Mouse (Mus musculus): ENCODE results near the gene Hyal3. TPM values are rescaled to one million over a fixed set of nuclear protein-coding genes. Genes with fewer than 3 reads are reported as not detected.

The Hyal3 gene
- total RNA-seq, 2 experiments from 2014 or later = 0.41 to 0.79 TPM

DNA sequence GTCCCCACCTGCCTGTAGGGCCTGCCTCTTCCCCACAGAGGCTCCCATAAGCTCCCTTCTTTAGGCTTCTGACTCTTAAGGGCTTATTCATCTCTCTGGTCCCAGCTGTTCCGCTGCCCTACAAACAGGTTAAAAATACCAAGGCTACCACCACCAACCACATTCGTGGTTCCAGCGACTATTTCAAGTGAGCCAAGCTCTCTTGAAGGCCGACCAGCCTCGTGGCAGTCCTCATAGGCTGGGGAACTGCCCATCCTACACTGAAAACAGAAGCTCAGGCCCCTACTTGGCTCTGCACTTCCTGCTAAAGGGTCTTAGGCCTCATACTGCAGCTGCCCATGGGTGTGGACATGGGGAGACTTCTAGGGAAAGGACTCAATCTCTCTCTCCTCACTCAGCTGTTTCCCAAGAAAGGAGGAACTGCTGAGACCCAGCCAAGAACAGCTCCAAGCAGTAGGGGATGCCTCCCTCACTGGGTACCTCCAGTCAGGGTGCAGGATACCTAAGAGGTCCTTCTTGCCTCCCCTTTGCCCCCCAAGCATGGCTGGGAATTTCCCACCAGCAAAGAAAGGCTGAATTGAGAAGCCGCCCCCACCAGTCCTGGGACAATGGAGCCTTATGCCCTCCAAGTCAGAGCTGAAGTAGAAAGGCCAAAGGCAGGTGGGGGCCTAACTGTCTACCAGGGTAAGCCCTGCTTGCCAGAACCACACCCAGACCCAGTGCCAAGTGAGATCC lies 31.0 kb downstream of the Hyal3 start:
- intact Hi-C loops (cut with DNase I) = loop anchor here (2.0 kb wide), 1 partner anchor 21 kb away; no protein-coding TSS in a partner anchor
- DNase-seq = peak in 1 of 2 experiments; percentile 62

DNA sequence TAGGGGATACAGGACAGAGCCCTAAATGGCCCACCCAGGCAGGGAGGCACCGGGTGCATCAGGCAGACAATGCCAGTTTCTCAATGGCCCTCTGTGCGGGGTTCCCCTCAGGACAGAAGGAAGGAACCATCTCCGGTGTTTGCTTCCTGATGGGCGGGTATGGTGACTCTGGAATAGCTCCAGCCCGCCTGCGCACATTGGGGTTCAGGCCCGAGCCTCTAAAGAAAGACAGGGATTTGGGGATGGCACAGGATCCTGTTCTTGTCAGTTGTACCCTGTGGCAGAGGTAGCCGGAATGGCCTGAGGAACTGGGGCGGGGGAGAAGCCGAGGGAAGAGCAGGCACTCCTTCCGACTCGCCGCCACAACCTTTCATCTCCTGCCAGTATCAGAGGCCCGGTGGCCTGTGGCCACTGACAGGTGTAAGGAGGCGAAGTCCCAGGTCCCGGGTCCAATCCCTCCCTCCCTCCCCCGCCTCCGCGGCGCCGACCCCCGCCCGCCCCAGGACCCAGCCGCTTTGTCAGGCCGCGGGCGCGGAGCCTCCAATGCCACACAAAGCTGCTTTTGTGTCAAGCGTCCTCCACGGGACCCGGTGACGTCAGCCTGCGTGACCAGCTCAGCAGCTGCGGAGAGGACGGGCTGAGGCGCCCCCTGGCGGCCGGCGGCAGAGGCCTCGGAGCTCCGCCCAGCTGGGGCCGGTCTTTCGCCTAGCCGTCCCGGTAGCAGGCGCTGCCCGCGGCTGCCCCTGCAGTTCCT lies 31.8 kb downstream of the Hyal3 start:
- peak; percentile 99 to 100 for DNase-seq
- intact Hi-C loops (cut with DNase I) = loop anchor here (2.0 kb wide), 1 partner anchor 20 kb away; no protein-coding TSS in a partner anchor

DNA sequence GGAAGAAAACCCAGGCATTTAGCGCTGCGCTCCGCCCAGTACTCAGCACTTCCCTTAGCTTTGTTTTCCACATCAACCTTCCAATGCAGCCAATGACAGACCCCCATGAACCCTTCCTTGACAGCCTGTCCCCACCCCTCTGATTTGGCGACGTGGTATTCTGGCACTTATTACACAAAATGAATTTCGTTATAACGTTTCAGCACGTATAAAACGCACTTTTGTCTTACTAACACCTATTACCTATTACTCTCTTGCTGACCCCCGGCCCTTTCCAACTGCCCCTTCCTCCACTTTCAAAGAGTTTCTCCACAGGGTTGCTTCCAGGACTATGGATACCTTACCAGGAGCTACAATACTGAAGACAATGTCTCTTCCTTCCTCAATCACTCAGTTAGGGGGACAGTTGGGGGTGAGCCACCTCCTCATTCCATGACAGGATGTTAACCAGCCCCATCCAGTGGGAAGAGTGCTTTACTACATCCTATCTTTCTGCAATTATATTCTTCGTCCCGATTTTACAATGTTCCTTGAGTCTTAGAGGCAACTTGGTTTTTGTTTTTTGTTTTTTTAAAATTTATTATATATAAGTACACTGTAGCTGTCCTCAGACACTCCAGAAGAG lies 32.4 kb downstream of the Hyal3 start:
- no peak for DNase-seq
- intact Hi-C loops (cut with DNase I) = loop anchor here (2.0 kb wide), 1 partner anchor 20 kb away; no protein-coding TSS in a partner anchor

DNA sequence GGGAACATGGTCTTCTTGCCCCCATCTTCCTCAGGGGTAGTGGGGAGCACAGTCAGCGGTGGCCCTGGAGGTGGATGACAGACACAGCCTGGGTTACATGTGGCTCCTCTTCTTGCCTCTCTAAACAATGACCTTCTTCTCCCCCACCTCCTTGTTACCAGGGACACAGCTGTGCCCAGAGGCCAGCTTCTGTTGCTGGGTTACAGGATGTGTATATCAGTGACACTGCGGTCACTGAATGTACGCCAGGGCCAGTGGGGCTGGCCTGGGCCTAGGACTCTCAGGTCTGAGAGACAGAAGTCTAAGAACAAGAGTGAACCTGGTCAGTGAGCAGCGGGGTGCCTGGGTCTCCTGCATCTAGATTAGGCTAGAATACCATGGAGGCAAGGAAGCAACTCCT lies 34.4 kb downstream of the Hyal3 start:
- DNase-seq = peak; percentile 52 to 62
- intact Hi-C loops (cut with DNase I) = no loop called here

DNA sequence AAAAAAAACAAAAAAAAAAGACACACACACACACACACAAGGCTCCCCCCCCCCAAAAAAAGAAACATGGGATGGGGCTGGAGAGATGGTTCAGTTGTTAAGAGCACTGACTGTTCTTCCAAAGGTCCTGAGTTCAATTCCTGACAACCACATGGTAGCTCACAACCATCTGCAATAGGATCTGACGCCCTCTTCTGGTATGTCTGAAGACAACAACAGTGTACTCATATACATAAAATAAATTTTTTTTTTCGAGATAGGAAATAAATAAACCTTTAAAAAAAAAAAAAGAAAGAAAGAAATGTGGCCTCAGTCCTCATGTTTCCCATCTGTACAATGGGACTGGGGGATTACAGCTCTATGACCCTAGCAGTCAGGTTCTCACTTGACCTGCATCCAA lies 36.8 kb downstream of the Hyal3 start:
- no peak for DNase-seq
- intact Hi-C loops (cut with DNase I) = no loop called here

DNA sequence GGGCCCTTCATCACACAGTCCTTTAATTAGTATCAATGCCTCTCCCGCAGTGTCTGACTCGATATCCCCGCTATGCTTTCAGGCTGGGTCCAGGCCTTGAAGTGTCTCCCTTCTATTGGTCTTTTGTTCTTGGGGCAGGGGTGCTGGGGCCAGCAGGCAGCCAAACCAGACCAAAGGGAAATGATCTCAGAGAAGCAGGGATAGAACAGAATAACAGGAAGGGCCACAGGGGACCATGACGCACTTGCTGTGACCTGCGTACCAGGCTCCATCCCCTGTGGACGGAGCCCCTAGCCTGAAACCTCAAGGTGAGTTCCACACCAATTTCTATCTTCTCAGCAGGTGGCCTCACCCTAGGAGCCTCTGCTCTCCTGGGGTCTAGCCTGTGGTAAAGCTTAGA lies 37.5 kb downstream of the Hyal3 start:
- no peak for DNase-seq
- intact Hi-C loops (cut with DNase I) = no loop called here

DNA sequence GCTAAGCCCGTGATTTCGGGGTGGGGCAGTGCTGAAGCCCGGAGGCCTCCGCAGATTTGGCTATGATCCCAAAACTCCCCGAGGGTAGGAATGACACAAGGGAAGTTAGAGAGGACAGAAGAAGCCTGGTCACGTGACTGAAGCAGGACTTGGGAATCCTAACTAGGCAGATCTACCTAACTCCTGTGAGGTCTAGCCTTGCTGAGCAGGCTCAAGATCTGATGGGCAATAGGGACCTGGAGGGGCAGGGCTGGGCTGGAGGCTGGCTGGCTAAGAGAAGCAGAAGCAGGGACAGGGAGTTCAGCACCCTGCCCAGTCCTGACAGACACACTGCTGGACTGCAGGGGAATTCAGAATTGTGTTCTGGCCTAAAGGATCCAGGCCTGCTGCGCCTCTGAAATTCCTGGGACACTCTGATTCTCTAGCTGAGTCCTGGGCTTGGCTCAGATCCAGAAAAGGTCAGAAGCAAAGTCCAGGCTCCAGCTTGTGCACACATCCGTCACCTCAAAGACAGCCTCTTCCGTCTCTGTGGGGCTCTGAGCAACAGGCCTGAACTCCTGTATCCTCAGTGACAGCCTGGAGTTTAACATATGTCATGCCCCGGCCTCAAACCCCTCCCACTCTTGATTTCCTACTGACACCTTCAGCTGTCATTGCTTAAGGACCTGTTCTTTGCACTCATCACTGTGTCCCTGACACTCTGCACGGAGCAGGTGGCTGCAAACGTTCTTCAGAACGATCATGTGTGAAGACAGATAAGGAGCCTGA lies 38.3 kb downstream of the Hyal3 start:
- peak; percentile 76 to 79 for DNase-seq

DNA sequence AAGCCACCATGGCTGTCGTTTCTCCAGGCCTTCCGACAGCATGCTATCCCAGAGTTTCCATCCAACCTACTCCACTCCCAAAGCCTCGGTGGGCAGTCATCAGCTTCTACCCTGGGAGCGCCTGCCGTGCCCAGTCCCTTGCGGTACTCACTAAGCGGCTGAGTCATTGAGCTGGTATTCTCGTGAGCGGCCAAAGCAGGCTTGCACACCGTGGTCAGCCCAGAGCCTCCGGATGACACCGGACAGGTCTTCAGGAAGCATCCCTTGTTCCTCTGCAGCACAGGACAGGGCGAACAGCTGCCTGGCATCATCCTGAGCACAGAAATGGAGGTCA lies 38.9 kb downstream of the Hyal3 start:
- intact Hi-C loops (cut with DNase I) = no loop called here
- peak in 1 of 2 experiments; percentile 67 for DNase-seq

More for the DNA sequence above, 38.3 kb downstream of the Hyal3 start:
- intact Hi-C loops (cut with DNase I) = no loop called here

DNA sequence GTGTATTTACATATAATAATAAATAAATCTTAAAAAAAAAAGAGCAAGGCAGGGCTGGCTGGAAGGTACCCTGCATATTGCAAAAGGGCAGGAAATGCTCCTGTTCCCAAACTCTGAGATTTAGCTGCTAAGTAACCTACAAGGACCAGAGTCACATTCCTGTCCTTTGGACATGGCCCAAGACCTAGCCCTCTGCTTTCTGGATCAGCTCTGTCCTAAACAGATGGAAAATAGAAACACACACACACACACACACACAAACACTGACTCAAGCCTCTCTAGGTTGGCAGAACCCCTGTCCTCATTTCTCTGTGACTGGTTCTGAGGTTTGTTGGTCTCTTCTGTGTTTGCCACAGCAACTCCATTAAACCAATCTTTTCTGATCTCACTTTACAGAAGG lies 40.3 kb downstream of the Hyal3 start:
- intact Hi-C loops (cut with DNase I) = no loop called here
- no peak for DNase-seq

DNA sequence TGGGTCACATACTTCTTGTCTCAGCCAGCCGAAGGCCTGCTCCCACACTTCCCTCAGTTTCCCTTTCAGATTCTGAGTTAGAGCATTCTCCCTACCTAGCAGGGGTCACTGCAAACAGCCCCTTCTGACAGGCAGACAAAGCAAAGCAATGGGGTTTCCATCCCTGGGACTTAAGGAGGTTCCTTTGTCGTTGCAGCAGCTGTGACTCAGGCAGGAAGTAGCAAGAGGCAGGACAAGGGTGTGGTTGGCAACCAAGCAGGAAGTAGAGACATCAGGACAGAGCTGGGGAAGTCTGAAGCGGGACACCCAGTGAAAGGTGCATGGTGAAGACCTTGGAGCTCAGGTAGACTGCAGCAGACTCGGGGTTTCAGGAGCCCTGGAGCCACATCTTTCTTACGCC lies 43.9 kb downstream of the Hyal3 start:
- peak; percentile 62 to 64 for DNase-seq
- intact Hi-C loops (cut with DNase I) = no loop called here

DNA sequence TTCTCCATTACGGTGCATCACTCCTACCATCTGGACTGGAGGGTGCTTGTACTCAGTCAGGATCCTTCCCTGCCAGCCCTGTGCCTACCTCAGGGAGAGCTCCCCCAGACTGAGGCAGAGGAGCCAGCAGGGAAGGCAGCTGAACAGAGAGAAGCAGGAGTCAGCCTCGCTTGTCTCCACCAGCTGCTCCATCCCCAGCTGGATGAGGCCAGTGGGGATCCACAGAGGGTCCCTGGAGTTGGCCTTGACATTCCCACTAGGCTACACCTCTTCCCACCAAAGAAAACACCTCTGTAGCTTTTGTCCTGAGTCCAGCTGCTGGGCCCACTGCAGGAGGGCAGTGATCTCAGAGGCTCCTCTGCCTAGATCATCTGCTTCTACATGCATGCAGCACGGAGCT lies 44.3 kb downstream of the Hyal3 start:
- intact Hi-C loops (cut with DNase I) = no loop called here
- DNase-seq = no peak

DNA sequence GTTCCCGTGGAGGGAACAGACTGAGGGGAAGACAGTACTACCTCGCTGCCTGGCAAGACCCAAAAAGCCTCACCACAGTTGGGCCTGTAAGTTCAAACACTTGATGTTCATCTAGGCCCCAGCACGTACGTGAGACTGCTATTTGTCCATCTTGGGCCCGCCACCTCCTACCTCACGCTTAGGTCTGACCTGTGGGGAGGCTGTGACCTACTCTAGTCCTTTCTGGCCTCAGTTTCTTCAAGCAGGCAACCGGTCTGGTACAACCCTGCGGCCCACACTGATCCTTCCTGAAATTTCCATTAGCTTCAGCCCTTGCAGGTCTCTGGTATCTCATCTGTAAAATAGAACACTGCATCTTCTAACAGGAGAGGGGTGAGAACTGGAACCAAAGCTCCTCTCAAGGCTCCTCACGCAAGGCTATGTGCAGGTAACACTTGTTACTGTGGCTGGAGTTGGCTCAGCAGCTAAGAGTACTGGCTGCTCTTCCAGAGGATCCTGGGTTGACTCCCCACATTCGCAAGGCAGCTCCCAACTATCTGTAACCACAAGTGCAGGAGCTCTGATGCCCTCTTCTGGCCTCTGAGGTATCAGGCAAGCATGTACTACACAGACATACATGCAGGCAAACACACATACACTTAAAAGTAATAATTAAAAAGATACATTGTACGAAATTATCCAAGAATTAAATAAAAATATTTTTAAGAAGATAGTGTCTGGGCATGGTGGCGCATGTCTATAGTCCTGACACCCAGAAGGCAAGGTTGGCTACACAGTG lies 44.9 kb downstream of the Hyal3 start:
- intact Hi-C loops (cut with DNase I) = no loop called here
- no peak for DNase-seq

DNA sequence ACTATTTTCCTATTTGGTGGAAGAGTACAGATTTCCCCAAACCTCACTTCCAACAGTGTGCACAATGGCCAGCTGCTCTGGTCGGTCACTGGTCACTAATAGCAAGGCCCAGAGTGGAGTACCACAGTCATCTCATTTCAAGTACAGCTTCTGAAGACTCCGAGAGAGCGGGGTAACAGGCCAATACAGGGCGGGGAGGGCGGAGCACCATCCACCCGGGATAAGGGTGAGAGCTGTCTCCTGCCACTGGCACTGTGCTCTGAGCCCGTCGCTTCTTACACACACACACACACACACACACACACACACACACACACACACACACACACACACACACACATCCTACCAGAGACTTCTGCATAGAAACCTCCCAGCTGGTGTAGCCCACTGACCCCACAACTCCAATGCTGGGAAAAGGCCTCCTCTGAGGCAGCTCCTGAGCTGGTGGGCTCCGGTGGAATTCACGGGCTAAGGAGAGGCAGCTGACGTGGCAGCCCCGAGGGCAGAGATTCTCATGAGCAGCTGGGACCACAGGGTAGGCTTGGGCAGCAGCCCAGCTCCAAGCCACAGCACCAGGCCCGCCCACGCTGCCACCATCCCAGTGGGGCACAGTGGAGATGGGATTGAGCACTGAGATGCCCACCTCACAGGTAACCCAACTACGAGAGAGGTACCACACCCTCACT lies 45.7 kb downstream of the Hyal3 start:
- DNase-seq = no peak

DNA sequence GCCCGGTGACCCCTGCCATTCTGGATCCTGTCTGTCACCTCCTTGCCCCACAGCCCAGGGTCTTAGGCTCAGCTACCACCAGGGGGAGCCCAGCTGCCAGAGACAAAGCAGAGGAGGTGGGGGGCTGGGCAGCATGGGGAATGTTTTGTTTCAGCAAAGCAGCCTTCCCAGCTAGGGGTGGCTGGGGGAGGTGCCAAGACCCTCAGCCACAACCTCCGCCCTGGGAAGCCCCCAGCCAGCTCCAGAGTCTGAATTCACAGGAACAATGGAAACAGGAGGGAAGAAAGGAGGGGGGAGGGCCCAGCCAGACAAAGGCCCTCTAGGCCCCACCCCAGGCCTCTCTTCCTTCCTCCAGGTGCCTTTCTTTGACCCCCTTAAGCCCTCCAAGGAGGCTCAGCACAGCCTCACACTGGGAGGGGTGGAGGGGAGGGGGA lies 46.2 kb downstream of the Hyal3 start:
- DNase-seq = peak; percentile 91 to 94
- intact Hi-C loops (cut with DNase I) = no loop called here

More for the DNA sequence above, 45.7 kb downstream of the Hyal3 start:
- intact Hi-C loops (cut with DNase I) = no loop called here

DNA sequence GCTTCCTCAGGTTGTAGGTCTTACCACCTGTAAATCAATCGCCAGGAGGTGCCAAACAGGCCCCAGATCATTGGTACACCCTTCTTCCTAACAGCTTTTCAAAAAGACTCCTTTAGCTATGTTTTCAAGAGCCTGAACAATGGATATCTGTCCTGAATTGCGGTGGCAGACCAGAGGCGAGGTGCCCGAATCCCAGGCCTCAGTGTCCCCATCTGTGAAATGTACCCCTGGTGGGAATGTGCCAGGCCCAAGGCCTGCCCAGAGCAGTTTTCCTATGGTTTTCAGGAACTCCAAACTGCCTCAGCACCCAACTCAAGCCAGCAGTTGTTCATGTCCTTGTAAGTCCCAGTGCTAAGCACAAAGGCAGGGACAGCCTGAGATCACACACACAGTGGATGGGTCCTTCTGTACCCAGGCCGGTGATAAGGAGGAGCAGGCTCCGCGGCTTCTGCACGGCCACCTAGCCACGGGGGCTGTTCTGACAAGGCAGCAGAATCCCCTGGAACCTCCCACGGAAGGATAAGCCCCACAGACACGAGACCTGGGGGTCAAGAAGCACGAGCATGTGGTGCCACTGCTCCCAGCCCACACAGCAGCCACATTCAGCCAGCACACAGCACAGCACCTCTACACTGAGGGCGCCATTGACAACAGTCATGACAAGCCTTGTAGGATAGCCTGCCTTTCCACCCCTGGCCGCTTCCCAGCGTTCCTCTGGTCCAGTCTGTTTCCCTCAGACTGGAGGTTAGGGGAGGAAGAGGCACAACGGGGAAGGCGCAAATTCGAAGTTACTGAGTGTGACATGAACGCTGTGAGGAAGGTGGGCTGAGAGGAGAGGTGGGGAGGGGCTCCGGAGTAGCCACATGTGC lies 47.0 kb downstream of the Hyal3 start:
- intact Hi-C loops (cut with DNase I) = no loop called here
- no peak for DNase-seq

DNA sequence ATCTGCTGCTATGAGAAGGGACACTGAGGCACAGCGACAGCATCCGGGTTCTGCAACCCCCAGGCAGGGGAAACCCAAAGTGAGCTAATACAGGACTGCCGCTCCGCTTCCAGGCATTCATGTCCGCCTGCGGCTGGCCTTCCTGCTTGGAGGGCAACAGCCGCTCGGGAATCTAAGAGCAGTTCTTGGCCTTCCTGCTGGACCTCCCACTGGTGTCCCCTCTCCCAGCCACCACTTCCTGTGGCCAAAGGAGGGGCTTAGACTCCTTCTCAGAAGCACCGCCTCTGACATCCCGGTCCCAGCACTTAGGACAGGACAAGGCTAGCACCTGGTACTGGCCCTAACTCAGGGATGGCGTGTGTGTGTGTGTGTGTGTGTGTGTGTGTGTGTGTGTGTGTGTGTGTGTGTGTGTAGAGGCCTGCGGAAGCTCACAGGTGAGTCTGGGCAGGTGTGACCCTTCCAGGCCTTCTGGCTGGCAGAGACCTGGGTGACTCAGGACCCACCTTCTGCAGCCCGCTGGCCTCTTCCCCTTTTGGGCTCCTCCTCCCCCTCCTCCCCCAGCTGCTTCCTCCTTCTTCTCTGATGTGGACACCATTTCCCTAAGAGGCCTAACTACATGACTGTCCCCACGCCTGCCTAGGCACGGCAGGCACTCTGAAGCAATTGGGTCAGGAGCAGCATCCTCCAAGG lies 48.2 kb downstream of the Hyal3 start:
- DNase-seq = peak; percentile 67 to 75
- intact Hi-C loops (cut with DNase I) = no loop called here

DNA sequence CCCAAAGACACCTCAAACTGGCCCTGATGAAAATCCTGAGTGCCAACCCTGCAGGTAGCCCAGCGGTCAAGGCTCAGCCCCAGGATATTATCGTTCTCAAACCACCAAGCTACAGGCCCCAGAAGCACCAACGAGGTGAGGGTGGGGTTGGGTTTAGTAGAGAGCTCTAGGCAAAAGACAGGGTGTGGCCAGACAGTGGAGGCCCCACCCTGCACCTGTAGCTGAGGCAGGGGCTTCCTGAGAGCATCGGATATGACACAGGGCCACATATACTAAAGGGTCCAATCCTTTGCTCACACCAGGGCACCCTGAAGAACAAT lies 48.8 kb downstream of the Hyal3 start:
- intact Hi-C loops (cut with DNase I) = no loop called here
- no peak for DNase-seq

DNA sequence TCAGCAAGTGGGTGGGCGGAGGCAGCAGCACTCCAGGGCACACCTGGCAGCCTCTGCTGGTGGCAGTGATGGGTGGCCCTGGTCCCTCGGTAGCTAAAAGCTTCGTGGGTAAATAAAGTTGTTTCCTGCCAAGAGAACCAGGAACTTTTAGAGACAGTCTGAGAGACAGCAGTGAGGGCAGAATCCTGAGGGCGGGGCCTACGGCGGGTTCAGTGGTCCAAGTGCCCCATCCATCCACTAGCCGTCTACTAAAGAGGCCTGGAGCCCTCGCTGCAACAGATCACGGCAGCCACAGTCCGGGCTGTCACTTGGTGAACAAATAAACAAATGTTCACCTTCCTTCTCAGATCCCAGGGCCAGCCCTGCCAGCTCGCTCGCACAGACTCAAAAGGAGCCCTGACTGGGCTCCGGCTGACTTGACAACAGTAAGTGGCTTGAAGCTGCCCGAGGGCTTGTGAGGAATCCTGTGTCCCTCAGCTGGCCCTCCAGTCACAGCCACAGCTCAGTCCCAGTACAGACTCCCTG lies 49.3 kb downstream of the Hyal3 start:
- DNase-seq = no peak
- intact Hi-C loops (cut with DNase I) = no loop called here
